Mouse (Mus musculus) kidney, postnatal 0 days (tissue): ENCODE data around the gene Erf. TPM values are rescaled to one million over a fixed set of nuclear protein-coding genes. Genes with fewer than 3 reads are reported as not detected.

Experiments
- ATAC-seq: fragments of 200-750 bp; cut with Nextera tagmentation; replicated peaks from 2 replicates; pipeline ENCODE4 v1.8.0; 2017; ENCODE audit warnings: low read depth, moderate number of reproducible peaks, moderate TSS enrichment, moderate library complexity; ENCODE audit not compliant: low FRiP score
- DNase-seq: peaks from one replicate; pipeline ENCODE4 v3.0.0-alpha.2; 2016; ENCODE audit warnings: low spot score
- H3K27ac ChIP-seq: fragments of 300-500 bp; sonication (generic); 2 replicates; pipeline ENCODE4 v1.5.1; 2014; ENCODE audit warnings: mild to moderate bottlenecking
- H3K27me3 ChIP-seq: fragments of 300-500 bp; sonication (generic); 2 replicates; pipeline ENCODE4 v1.6.1; 2014; ENCODE audit warnings: low read length, mixed read lengths; ENCODE audit not compliant: insufficient read depth
- H3K36me3 ChIP-seq: fragments of 300-500 bp; sonication (generic); 2 replicates; pipeline ENCODE4 v1.6.1; 2014; ENCODE audit warnings: low read length, mixed read lengths; ENCODE audit not compliant: insufficient read depth
- H3K4me1 ChIP-seq: fragments of 300-500 bp; sonication (generic); replicated peaks from 2 replicates; pipeline ENCODE4 v1.6.1; 2014; ENCODE audit warnings: antibody characterized with exemption, low read length, mixed read lengths; ENCODE audit not compliant: insufficient read depth
- H3K4me2 ChIP-seq: fragments of 300-500 bp; sonication (generic); 2 replicates; pipeline ENCODE4 v1.6.1; 2014; ENCODE audit warnings: mild to moderate bottlenecking, low read length, moderate library complexity, mixed read lengths
- H3K4me3 ChIP-seq: fragments of 300-500 bp; sonication (generic); replicated peaks from 2 replicates; pipeline ENCODE4 v1.5.1; 2014; ENCODE audit warnings: low read depth, low read length
- H3K9ac ChIP-seq: fragments of 300-500 bp; sonication (generic); 2 replicates; pipeline ENCODE4 v1.6.1; 2014; ENCODE audit warnings: low read depth, low read length
- H3K9me3 ChIP-seq: fragments of 300-500 bp; sonication (generic); replicated peaks from 2 replicates; pipeline ENCODE4 v1.6.1; 2016; ENCODE audit warnings: low read length, inconsistent platforms, mixed read lengths
- CTCF ChIP-seq: IDR thresholded peaks from 2 replicates; pipeline ENCODE4 v1.5.1; 2016; ENCODE audit warnings: antibody characterized with exemption, low read depth, mild to moderate bottlenecking, moderate library complexity
- WGBS: fragments of 180-500 bp; shearing (Covaris S2); extraction: QIAGEN DNeasy Blood & Tissue Kit; methylation state at CpG from one replicate; pipeline ENCODE4 v1.1.7; 2014; 5-methylcytosine and 5-hydroxymethylcytosine counted together
- microRNA-seq: library from miRNA; unstranded; fragments of <30 nt; microRNA quantifications from one replicate; pipeline ENCODE4, GENCODE M21; 2016
- polyA plus RNA-seq: library from polyadenylated mRNA; unstranded; fragments of >200 nt; fragmentation: Nextera tagmentation; extraction: Ambion mirVana; gene quantifications from 2 replicates; pipeline ENCODE4 v1.2.1, GENCODE M21; 2015

Erf gene
- polyA plus RNA-seq, 1 experiment from 2014 or later: 18.6 TPM

DNA sequence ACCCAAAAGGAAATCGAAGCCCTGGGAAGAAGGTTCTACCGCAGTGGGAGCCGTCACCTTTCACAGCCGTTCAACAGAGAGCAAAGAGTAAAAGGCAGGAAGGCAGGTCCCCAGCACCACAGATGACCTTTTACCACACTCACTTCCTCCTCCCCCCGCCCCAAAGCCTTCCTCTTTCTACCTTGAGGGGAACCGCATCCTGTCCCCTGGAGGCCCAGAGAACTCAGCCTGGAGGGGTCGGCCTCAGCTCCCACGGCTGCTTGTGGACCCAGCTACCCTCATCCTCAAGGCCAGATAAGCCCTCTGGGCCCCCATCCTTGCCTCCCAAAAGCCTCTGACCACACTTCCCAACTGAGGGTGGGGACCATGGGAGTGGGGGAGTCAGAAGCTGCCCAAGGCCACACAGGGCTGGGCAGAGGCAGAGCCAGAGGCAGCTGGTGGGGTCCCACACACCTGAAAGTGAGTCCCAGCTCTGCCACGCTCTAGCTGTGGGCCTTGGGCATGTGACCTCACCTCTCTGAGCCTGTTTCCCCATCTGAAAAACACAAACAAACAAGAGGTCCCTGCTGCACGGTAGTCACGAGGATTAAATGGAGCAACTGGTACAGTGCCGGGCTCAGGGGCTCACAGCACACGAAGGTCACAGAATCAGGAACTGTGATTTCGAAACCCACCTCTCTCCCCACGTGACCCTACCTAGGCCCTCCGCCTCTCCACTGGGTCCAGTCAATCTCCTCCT is 45.0 kb downstream of the Erf start:
- TF ChIP-seq CTCF: no peak
- H3K9me3 ChIP-seq: no peaks in the 10 kb centered on the region
- DNase-seq (no peak), ATAC-seq (no peak)
- WGBS: 58% methylated on average over 16 of the region's 16 CpGs
- H3K4me3 ChIP-seq: no peak overlapping the region
- no peaks in the 10 kb centered on the region for H3K27me3 ChIP-seq
- 0 out of 2 replicates have a peak overlapping the region, but pooled peaks have one; percentile 13 for H3K9ac ChIP-seq
- no peak overlapping the region for H3K4me2 ChIP-seq
- no peak overlapping the region for H3K27ac ChIP-seq
- H3K36me3 ChIP-seq: peaks cover 25% of the 10 kb centered on the region; the same call in 1 of the 2 replicates
- H3K4me1 ChIP-seq: no peaks in the 10 kb centered on the region

DNA sequence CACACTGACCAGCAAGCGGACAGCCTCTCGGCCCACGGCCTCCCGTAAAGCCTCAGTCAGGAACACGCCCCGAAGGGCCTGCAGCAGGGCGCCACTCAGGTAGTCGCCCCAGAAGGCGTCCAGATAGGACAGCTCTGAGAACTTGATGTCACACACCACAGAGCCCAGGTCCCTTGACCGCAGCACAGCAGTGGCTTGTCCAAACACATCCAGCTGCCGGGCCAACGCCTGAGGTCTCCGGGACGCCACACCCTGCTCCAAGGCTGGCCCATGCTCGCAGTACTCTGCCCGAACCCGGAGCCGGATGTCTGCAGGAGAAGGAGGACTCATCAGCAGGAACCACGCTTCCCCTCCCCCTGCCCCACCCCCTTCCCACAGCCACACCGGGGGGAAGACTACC is 46.9 kb downstream of the Erf start:
- Histone ChIP-seq H3K4me1 (no peaks in the 10 kb centered on the region), H3K27me3 (no peaks in the 10 kb centered on the region), H3K27ac (no peak overlapping the region), H3K9me3 (no peaks in the 10 kb centered on the region), H3K36me3 (peaks cover 16% of the 10 kb centered on the region; the same call in 1 of the 2 replicates), H3K9ac (no peak overlapping the region), H3K4me2 (no peak overlapping the region), H3K4me3 (no peak overlapping the region)
- TF ChIP-seq CTCF: no peak
- no peak for ATAC-seq
- no peak for DNase-seq
- 74% methylated on average over 20 of the region's 20 CpGs for WGBS

DNA sequence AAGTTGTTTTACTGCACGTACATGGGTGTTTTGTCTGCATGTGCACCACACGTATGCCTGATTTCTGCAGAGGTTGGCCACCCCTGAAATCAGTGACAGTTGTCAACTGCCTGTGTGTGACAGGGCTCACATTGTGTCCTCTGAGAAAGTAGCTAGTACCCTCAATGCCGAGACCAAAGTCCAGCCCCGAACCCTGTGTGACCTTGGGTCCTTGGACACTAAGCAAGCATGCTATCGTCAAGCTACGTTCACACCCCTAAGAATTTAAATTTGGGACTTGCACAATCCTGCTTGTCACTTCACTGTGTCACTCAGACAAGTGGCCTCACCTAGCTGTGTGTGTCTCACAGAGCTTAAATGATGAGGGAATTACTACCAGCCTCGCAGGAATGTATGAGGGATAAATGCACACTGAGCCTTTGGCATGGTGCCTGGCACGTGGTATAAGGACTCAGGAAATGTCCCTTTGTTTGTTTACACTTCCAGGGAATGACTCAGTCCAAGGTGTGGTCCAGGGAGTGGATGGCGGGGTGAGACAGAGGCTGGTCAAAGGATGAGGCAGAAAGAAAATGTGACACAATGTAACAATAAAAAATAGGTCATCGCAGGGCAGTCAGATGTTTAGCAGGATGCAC is 53.1 kb downstream of the Erf start:
- Histone ChIP-seq H3K4me2 (no peak overlapping the region), H3K27me3 (no peaks in the 10 kb centered on the region), H3K4me1 (no peaks in the 10 kb centered on the region), H3K9ac (no peak overlapping the region), H3K27ac (no peak overlapping the region), H3K36me3 (0 out of 2 replicates have a peak, but pooled peaks cover 4% of the 10 kb centered on the region), H3K9me3 (no peaks in the 10 kb centered on the region), H3K4me3 (no peak overlapping the region)
- ATAC-seq (0 out of 2 replicates have a peak, but pooled peaks have one; percentile 46), DNase-seq (peak; percentile 33)
- WGBS: 51% methylated on average over 10 of the region's 10 CpGs
- TF ChIP-seq CTCF: no peak

DNA sequence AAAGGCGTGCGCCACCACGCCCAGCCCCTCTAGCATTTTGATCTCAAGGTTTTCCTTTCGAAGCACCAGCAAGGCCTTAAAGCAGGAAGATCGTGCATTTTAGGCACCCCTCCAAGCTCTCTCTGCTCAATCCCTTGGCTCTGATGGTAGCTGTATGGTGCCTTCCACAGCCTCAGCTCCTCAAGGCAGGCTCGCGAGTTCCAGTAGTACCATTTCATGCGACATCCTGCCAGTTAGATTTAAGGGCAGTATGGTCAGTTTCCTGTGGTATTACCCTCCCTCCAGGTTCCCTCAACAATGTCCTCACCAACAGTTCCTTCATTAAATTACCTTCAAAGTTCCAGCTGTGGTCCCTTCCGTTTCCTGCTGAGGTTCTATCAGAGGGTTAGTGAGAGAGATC is 54.5 kb downstream of the Erf start:
- DNase-seq: no peak
- Histone ChIP-seq H3K9ac (no peak overlapping the region), H3K4me2 (no peak overlapping the region), H3K4me3 (no peak overlapping the region), H3K27me3 (no peaks in the 10 kb centered on the region), H3K4me1 (no peaks in the 10 kb centered on the region), H3K27ac (no peak overlapping the region), H3K36me3 (no peaks in the 10 kb centered on the region), H3K9me3 (no peaks in the 10 kb centered on the region)
- no peak for ATAC-seq
- 76% methylated on average over 9 of the region's 9 CpGs for WGBS
- no peak for TF ChIP-seq CTCF

DNA sequence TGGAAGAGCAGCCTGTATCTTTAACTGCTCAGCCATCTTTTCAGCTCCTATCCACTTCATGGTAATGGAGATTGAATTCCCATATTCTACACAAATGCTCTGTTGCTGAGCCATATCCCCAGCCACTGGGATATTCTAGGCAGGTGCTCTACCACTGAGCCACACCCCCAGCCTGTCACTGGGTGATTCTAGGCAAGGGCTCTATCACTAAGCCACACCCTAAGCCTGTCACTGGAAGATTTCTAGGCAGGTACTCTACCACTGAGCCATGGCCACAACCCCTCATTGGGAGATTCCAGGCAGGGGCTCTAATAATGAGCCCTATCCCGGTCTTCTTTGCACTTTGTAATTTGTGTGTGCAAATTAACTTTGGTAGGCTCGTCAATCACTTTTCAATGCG is 55.4 kb downstream of the Erf start:
- ATAC-seq: no peak
- no peak overlapping the region for H3K4me3 ChIP-seq
- TF ChIP-seq CTCF: no peak
- DNase-seq: no peak
- H3K9me3 ChIP-seq: no peaks in the 10 kb centered on the region
- H3K4me1 ChIP-seq: no peaks in the 10 kb centered on the region
- H3K4me2 ChIP-seq: no peak overlapping the region
- no peak overlapping the region for H3K9ac ChIP-seq
- no peaks in the 10 kb centered on the region for H3K36me3 ChIP-seq
- H3K27me3 ChIP-seq: no peaks in the 10 kb centered on the region
- no peak overlapping the region for H3K27ac ChIP-seq
- 82% methylated on average over 3 of the region's 3 CpGs for WGBS

Small RNA genes lying within 50 kb of the gene (microRNA-seq; reads per million reads assigned to microRNA genes)
- not detected for gene Mir7048

Other genes starting within 250 kb of the Erf start
- gene Atp1a3, start 244.8 kb downstream of the Erf start, polyA plus RNA-seq: 0.32 and 0.36 TPM in 2 replicates
- gene Grik5, start 178.4 kb downstream of the Erf start, polyA plus RNA-seq: 3.4 and 3.5 TPM in 2 replicates
- 23.5 and 24.9 TPM in 2 replicates for gene Zfp574, start 178.2 kb downstream of the Erf start, polyA plus RNA-seq
- 0.45 and 0.59 TPM in 2 replicates for gene Pou2f2, start 71.0 kb downstream of the Erf start, polyA plus RNA-seq
- 13.9 and 15.6 TPM in 2 replicates for gene Dedd2, start 30.1 kb downstream of the Erf start, polyA plus RNA-seq
- 1.9 and 2.1 TPM in 2 replicates for gene Zfp526, start 29.3 kb downstream of the Erf start, polyA plus RNA-seq
- 7.8 and 9.8 TPM in 2 replicates for gene Gsk3a, start 12.9 kb downstream of the Erf start, polyA plus RNA-seq
- 22.0 and 23.3 TPM in 2 replicates for gene Cic, start 16.9 kb upstream of the Erf start, polyA plus RNA-seq
- 144 and 152 TPM in 2 replicates for gene Pafah1b3, start 47.2 kb upstream of the Erf start, polyA plus RNA-seq
- 0.21 and 0.26 TPM in 2 replicates for gene Prr19, start 50.6 kb upstream of the Erf start, polyA plus RNA-seq
- 0.23 and 0.50 TPM in 2 replicates for gene Tmem145, start 55.3 kb upstream of the Erf start, polyA plus RNA-seq
- gene Megf8, start 66.4 kb upstream of the Erf start, polyA plus RNA-seq: 8.1 and 9.6 TPM in 2 replicates
- gene Cnfn, start 119.0 kb upstream of the Erf start, polyA plus RNA-seq: not detected in 2 replicates
- gene Lipe, start 147.9 kb upstream of the Erf start, polyA plus RNA-seq: 6.4 and 6.5 TPM in 2 replicates
- 0.43 and 0.47 TPM in 2 replicates for gene Cxcl17, start 162.1 kb upstream of the Erf start, polyA plus RNA-seq
- 4.7 and 6.3 TPM in 2 replicates for gene Ceacam1, start 226.8 kb upstream of the Erf start, polyA plus RNA-seq